Mouse (Mus musculus) kidney, adult 2 months (tissue): ENCODE results near the gene Hebp1.

Experiments
- CTCF ChIP-seq: fragments of 200-500 bp; conservative IDR thresholded peaks from 2 replicates; pipeline ENCODE4 v1.5.1; 2011; ENCODE audit warnings: low read depth, mild to moderate bottlenecking, control low read depth, low read length, moderate library complexity, mixed read lengths; ENCODE audit not compliant: insufficient read depth, insufficient read length
- POLR2A ChIP-seq: fragments of 200-500 bp; IDR thresholded peaks from one replicate; pipeline ENCODE4 v1.6.1; 2011; ENCODE audit warnings: low read depth, low read length, control low read depth

GRCm38 (mm10) chr6:135102736-135103303, 95.0 kb downstream of the Hebp1 start:
- no peak for TF ChIP-seq CTCF
- no peak for TF ChIP-seq POLR2A
